Mouse (Mus musculus): ENCODE measurements around the gene Scarb2. TPM values are rescaled to one million over a fixed set of nuclear protein-coding genes. Genes with fewer than 3 reads are reported as not detected.
A peak's percentile ranks its signal among the peaks of the same experiment; 100 is the strongest.

Scarb2 gene
- polyA plus RNA-seq, 1 experiment from 2014 or later: 18.7 TPM

GRCm38 (mm10) chr5:92435025-92435584 lies 71.5 kb downstream of the Scarb2 start, which contains the start of gene Nup54:
TSS of gene Nup54 (minus strand) at chr5:92435219.
- Histone ChIP-seq H3K27ac (ENCODE audit: low read length) (peak within 1 kb of the TSS; percentile 88), H3K9ac (ENCODE audit: low read length) (peak within 1 kb of the TSS; percentile 98), H3K4me3 (ENCODE audit: low read length) (peak within 1 kb of the TSS; percentile 98), H3K27me3 (ENCODE audit: control insufficient read depth, insufficient read depth, low read length) (no peaks in the 10 kb centered on the region), H3K4me2 (ENCODE audit: low read depth, low read length) (peak within 1 kb of the TSS; percentile 73), H3K9me3 (replicated peaks; ENCODE audit: control insufficient read depth, low read length) (no peaks in the 10 kb centered on the region), H3K4me1 (ENCODE audit: control insufficient read depth, insufficient read depth, low read length) (peaks cover 11% of the 10 kb centered on the region), H3K36me3 (ENCODE audit: control insufficient read depth, insufficient read depth) (peaks cover 8% of the 10 kb centered on the region; the same call in 1 of the 2 replicates)
- under 1% methylated on average over 34 of the region's 34 CpGs for WGBS
- peak; percentile 98 for ATAC-seq (replicated peaks; ENCODE audit: extremely low read depth, insufficient read depth, low FRiP score)

GRCm38 (mm10) chr5:92434571-92434985 lies 72.1 kb downstream of the Scarb2 start:
- peak; percentile 64 for ATAC-seq (replicated peaks; ENCODE audit: extremely low read depth, insufficient read depth, low FRiP score)
- H3K36me3 ChIP-seq (ENCODE audit: control insufficient read depth, insufficient read depth): peaks cover 8% of the 10 kb centered on the region; the same call in 1 of the 2 replicates
- H3K4me3 ChIP-seq (ENCODE audit: low read length): peak overlapping the region; percentile 98
- peak overlapping the region; percentile 88 for H3K27ac ChIP-seq (ENCODE audit: low read length)
- H3K4me1 ChIP-seq (ENCODE audit: control insufficient read depth, insufficient read depth, low read length): peaks cover 11% of the 10 kb centered on the region
- H3K9ac ChIP-seq (ENCODE audit: low read length): peak overlapping the region; percentile 98
- H3K27me3 ChIP-seq (ENCODE audit: control insufficient read depth, insufficient read depth, low read length): no peaks in the 10 kb centered on the region
- H3K9me3 ChIP-seq (replicated peaks; ENCODE audit: control insufficient read depth, low read length): no peaks in the 10 kb centered on the region
- WGBS: under 1% methylated on average over 32 of the region's 39 CpGs
- H3K4me2 ChIP-seq (ENCODE audit: low read depth, low read length): peak overlapping the region; percentile 69

GRCm38 (mm10) chr5:92434070-92434469 lies 72.6 kb downstream of the Scarb2 start:
- ATAC-seq (replicated peaks; ENCODE audit: extremely low read depth, insufficient read depth, low FRiP score): no peak
- peak overlapping the region; percentile 88 for H3K27ac ChIP-seq (ENCODE audit: low read length)
- 1% methylated on average over 12 of the region's 12 CpGs for WGBS

GRCm38 (mm10) chr5:92431611-92432010 lies 75.0 kb downstream of the Scarb2 start:
- Histone ChIP-seq H3K4me2 (ENCODE audit: low read depth, low read length) (no peak overlapping the region), H3K36me3 (ENCODE audit: control insufficient read depth, insufficient read depth) (peaks cover 32% of the 10 kb centered on the region), H3K27me3 (ENCODE audit: control insufficient read depth, insufficient read depth, low read length) (no peaks in the 10 kb centered on the region), H3K9me3 (replicated peaks; ENCODE audit: control insufficient read depth, low read length) (no peaks in the 10 kb centered on the region), H3K4me3 (ENCODE audit: low read length) (no peak overlapping the region), H3K4me1 (ENCODE audit: control insufficient read depth, insufficient read depth, low read length) (peaks cover 11% of the 10 kb centered on the region), H3K9ac (ENCODE audit: low read length) (no peak overlapping the region), H3K27ac (ENCODE audit: low read length) (no peak overlapping the region)
- ATAC-seq (replicated peaks; ENCODE audit: extremely low read depth, insufficient read depth, low FRiP score): no peak
- WGBS: 84% methylated on average over 7 of the region's 7 CpGs

More at GRCm38 (mm10) chr5:92434070-92434469, 72.6 kb downstream of the Scarb2 start:
- Histone ChIP-seq H3K4me3 (ENCODE audit: low read length) (peak overlapping the region; percentile 98), H3K4me1 (ENCODE audit: control insufficient read depth, insufficient read depth, low read length) (peaks cover 11% of the 10 kb centered on the region), H3K4me2 (ENCODE audit: low read depth, low read length) (peak overlapping the region; percentile 69), H3K9ac (ENCODE audit: low read length) (peak overlapping the region; percentile 98), H3K9me3 (replicated peaks; ENCODE audit: control insufficient read depth, low read length) (no peaks in the 10 kb centered on the region), H3K36me3 (ENCODE audit: control insufficient read depth, insufficient read depth) (peaks cover 10% of the 10 kb centered on the region; the same call in 1 of the 2 replicates), H3K27me3 (ENCODE audit: control insufficient read depth, insufficient read depth, low read length) (no peaks in the 10 kb centered on the region)

- 89% methylated on average over 5 of the region's 5 CpGs for WGBS
- Histone ChIP-seq H3K4me3 (ENCODE audit: low read length) (no peak overlapping the region), H3K36me3 (ENCODE audit: control insufficient read depth, insufficient read depth) (peaks cover 35% of the 10 kb centered on the region), H3K27me3 (ENCODE audit: control insufficient read depth, insufficient read depth, low read length) (no peaks in the 10 kb centered on the region), H3K4me1 (ENCODE audit: control insufficient read depth, insufficient read depth, low read length) (peaks cover 11% of the 10 kb centered on the region), H3K9ac (ENCODE audit: low read length) (no peak overlapping the region), H3K9me3 (replicated peaks; ENCODE audit: control insufficient read depth, low read length) (no peaks in the 10 kb centered on the region), H3K27ac (ENCODE audit: low read length) (no peak overlapping the region), H3K4me2 (ENCODE audit: low read depth, low read length) (no peak overlapping the region)
- no peak for ATAC-seq (replicated peaks; ENCODE audit: extremely low read depth, insufficient read depth, low FRiP score)
Observed at GRCm38 (mm10) chr5:92430723-92431122, 75.9 kb downstream of the Scarb2 start.

- no peaks in the 10 kb centered on the region for H3K9me3 ChIP-seq (replicated peaks; ENCODE audit: control insufficient read depth, low read length)
- H3K4me2 ChIP-seq (ENCODE audit: low read depth, low read length): no peak overlapping the region
- H3K36me3 ChIP-seq (ENCODE audit: control insufficient read depth, insufficient read depth): peaks cover 54% of the 10 kb centered on the region
- no peak overlapping the region for H3K9ac ChIP-seq (ENCODE audit: low read length)
- H3K4me1 ChIP-seq (ENCODE audit: control insufficient read depth, insufficient read depth, low read length): no peaks in the 10 kb centered on the region
- 91% methylated on average over 11 of the region's 11 CpGs for WGBS
- H3K4me3 ChIP-seq (ENCODE audit: low read length): no peak overlapping the region
- ATAC-seq (replicated peaks; ENCODE audit: extremely low read depth, insufficient read depth, low FRiP score): no peak
- H3K27ac ChIP-seq (ENCODE audit: low read length): no peak overlapping the region
- H3K27me3 ChIP-seq (ENCODE audit: control insufficient read depth, insufficient read depth, low read length): no peaks in the 10 kb centered on the region
Observed at GRCm38 (mm10) chr5:92424126-92424525, 82.5 kb downstream of the Scarb2 start.

- Histone ChIP-seq H3K27me3 (ENCODE audit: control insufficient read depth, insufficient read depth, low read length) (no peaks in the 10 kb centered on the region), H3K27ac (ENCODE audit: low read length) (no peak overlapping the region), H3K9ac (ENCODE audit: low read length) (no peak overlapping the region), H3K4me1 (ENCODE audit: control insufficient read depth, insufficient read depth, low read length) (peaks cover 5% of the 10 kb centered on the region; the same call in 1 of the 2 replicates), H3K4me2 (ENCODE audit: low read depth, low read length) (no peak overlapping the region), H3K36me3 (ENCODE audit: control insufficient read depth, insufficient read depth) (peaks cover 32% of the 10 kb centered on the region), H3K9me3 (replicated peaks; ENCODE audit: control insufficient read depth, low read length) (no peaks in the 10 kb centered on the region), H3K4me3 (ENCODE audit: low read length) (no peak overlapping the region)
- 75% methylated on average over 8 of the region's 8 CpGs for WGBS
- no peak for ATAC-seq (replicated peaks; ENCODE audit: extremely low read depth, insufficient read depth, low FRiP score)
Observed at GRCm38 (mm10) chr5:92413982-92414375, 92.7 kb downstream of the Scarb2 start.

GRCm38 (mm10) chr5:92413271-92413981 lies 93.2 kb downstream of the Scarb2 start:
- no peaks in the 10 kb centered on the region for H3K27me3 ChIP-seq (ENCODE audit: control insufficient read depth, insufficient read depth, low read length)
- peaks cover 32% of the 10 kb centered on the region for H3K36me3 ChIP-seq (ENCODE audit: control insufficient read depth, insufficient read depth)
- WGBS: 83% methylated on average over 11 of the region's 11 CpGs
- no peak for ATAC-seq (replicated peaks; ENCODE audit: extremely low read depth, insufficient read depth, low FRiP score)
- H3K27ac ChIP-seq (ENCODE audit: low read length): no peak overlapping the region
- H3K4me2 ChIP-seq (ENCODE audit: low read depth, low read length): no peak overlapping the region
- no peaks in the 10 kb centered on the region for H3K9me3 ChIP-seq (replicated peaks; ENCODE audit: control insufficient read depth, low read length)
- H3K9ac ChIP-seq (ENCODE audit: low read length): no peak overlapping the region
- H3K4me3 ChIP-seq (ENCODE audit: low read length): no peak overlapping the region
- peaks cover 5% of the 10 kb centered on the region; the same call in 1 of the 2 replicates for H3K4me1 ChIP-seq (ENCODE audit: control insufficient read depth, insufficient read depth, low read length)

All from heart, embryonic 16.5 days (tissue).